Mouse (Mus musculus) retina, postnatal 7 days (tissue): Measurements from ENCODE around the gene Gm11565.
"Not testable (repeated sequence)": the region's sequence is repeated elsewhere in the genome, so short reads cannot be mapped to it uniquely, and the experiment has no call there.

Source experiments
- DNase-seq: peaks from one replicate; pipeline ENCODE4 v3.0.0-alpha.2; 2012; ENCODE audit warnings: low read depth, low spot score

Gene Gm11565

DNA sequence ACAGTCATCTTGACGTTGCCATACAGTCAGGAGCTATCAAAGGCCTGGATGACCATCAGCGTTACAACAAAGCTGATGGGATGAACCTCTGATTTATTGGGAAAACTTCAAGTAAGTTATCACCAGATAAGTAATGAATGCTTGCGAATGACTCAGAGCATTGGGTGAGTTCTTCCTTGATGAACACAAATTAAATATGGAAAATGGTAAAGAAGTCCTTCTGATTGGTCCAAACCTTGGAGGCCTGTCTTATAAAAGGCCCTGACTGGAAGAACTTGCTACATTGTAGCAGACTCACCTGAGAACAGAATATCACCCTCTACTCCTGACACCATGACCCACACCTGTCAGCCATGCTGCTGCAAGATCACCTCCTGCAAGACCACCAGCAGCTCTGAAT is at the start of gene Gm11565:
Gene Gm11565 (plus strand): TSS at position 301 of the 400 bp plus-strand sequence.
- DNase-seq: no peak

DNA sequence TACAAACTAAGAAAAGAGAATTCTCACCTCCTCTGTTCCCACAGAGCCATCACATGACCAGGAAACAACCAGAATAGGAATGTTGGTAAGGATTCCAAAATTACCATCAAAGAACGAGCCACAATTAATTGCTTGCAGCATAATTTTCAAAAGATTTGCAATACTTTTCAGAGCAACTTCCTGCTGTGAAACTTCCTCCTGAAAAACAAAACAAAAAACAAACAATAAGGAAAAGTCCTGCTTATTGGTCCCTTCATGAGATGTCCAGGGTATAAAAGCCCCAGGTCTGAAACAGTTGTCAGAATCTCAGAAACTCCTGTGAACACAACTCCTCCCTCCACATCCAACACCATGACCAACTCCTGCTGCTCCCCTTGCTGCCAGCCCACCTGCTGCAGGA is 41.5 kb upstream of the Gm11565 start, which contains the start of gene Krtap9-1:
Gene Krtap9-1 (plus strand): TSS at position 301 of the 400 bp plus-strand sequence.
- not testable (repeated sequence) for DNase-seq

DNA sequence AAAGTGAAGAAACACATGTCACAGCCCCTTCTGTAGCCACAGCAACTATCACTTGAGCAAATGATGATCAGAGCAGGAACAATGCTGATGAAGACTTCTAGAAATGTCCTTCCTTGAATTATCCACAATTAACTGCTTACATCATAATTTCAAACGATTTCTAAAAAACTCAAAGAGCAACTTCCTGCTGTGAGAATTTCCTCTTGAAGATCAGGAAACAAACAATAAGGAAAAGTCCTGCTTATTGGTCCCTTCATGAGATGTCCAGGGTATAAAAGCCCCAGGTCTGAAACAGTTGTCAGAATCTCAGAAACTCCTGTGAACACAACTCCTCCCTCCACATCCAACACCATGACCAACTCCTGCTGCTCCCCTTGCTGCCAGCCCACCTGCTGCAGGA is 35.7 kb upstream of the Gm11565 start, which contains the start of gene Gm11567:
Gene Gm11567 (plus strand): TSS at position 301 of the 400 bp plus-strand sequence.
- not testable (repeated sequence) for DNase-seq

DNA sequence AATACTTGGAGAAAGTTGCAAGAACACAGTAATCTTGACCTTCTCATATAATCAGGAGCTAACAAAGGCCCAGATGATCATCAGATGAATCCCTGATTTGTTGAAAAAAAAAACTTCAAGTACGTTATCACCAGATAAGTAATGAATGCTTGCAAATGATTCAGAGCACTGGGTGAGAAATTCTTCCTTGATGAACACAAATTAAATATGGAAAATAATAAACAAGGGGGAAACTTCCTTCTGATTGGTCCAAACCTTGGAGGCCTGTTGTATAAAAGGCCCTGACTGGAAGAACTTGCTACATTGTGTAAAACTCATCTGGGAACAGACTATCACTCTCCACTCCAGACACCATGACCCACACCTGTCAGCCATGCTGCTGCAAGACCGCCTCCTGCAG is 6.9 kb upstream of the Gm11565 start, which contains the start of gene Krtap31-1:
Gene Krtap31-1 (plus strand): TSS at position 301 of the 400 bp plus-strand sequence.
- no peak for DNase-seq

DNA sequence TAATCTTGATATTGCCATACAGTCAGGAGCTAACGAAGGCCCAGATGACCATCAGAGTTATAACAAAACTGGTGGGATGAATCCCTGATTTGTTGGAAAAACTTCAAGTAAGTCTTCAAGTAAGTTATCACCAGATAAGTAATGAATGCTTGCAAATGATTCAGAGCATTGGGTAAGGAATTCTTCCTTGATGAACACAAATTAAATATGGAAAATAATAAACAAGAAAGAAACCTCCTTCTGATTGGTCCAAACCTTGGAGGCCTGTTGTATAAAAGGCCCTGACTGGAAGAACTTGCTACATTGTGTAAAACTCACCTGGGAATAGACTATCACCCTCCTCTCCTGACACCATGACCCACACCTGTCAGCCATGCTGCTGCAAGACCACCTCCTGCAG is 21.4 kb downstream of the Gm11565 start, which contains the start of gene Krtap31-2:
Gene Krtap31-2 (plus strand): TSS at position 301 of the 400 bp plus-strand sequence.
- no peak for DNase-seq

DNA sequence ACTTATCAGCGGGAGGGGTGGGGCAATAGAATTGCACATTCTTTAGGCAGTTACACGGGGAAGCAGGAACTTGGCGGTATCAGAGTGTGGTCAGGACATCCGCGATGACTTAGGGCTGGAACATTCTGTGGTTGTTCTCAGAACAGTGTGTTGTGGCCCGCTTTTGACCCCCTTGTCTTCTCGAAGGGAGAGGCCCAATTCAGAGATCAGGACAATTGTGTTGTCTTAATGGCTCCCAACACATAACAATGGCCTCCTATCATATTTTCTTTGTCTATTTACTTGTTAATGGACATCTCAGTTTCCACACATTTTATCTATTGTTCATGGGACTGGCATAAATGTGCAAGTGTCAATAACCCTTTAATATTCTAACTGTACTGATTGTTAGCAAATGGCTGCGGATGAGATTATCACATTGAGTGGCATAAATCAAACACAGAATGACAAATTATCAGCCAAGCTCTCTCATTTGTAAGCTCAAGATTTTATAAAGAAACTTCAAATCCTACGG is 23.3 kb downstream of the Gm11565 start:
- no peak for DNase-seq

DNA sequence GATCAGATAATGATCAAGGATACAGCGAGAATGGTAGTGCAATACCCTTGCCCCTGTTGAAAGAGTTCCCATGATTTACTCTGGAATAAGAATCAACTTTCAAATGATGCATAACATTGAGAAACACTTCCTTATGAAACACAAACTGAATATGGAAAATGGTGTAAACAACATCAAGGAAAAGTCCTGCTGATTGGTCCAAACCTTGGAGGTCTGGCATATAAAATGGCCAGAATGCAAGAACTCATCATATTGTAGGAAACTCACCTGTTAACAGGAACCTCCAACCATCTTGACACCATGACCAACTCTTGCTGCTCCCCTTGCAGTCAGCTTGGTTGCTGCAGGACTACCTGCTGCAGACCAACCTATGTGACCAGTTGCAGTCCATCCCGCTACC is 33.6 kb downstream of the Gm11565 start, which contains the start of gene Krtap9-5:
Gene Krtap9-5 (plus strand): TSS at position 301 of the 400 bp plus-strand sequence.
- no peak for DNase-seq

DNA sequence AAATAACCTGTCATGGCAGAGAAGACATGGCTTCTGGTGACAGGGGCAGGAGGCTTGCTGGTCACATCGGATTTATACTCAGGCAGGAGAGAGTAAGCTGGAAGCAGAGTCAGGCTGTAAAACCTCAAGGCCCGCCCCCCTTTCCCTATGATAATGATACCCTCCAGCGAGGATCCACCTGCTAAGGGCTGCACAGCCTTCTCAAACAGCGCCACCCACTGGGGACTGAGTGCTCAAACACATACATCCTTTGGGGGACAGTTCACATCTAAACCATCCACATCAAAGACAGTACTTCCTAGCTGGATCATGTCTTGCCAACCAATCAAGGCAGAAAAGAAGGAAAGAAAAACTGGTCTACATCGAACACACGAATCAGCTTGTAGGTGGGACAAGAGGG is 49.7 kb downstream of the Gm11565 start:
- DNase-seq: no peak
